Mouse (Mus musculus) liver, embryonic 15.5 days (tissue): Measurements from ENCODE around the gene Prss56. TPM values are rescaled to one million over a fixed set of nuclear protein-coding genes. Genes with fewer than 3 reads are reported as not detected.

ENCODE experiments used
- ATAC-seq: fragments of 200-750 bp; cut with Nextera tagmentation; 2 replicates; pipeline ENCODE4 v1.8.0; 2017; ENCODE audit warnings: moderate number of reproducible peaks, mild to moderate bottlenecking, moderate library complexity; ENCODE audit not compliant: insufficient read depth
- H3K27ac ChIP-seq: fragments of 300-500 bp; sonication (generic); replicated peaks from 2 replicates; pipeline ENCODE4 v1.5.1; 2015; ENCODE audit warnings: mild to moderate bottlenecking, inconsistent platforms
- H3K27me3 ChIP-seq: fragments of 300-500 bp; sonication (generic); 2 replicates; pipeline ENCODE4 v1.6.1; 2015; ENCODE audit warnings: mild to moderate bottlenecking, inconsistent platforms
- H3K36me3 ChIP-seq: fragments of 300-500 bp; sonication (generic); replicated peaks from 2 replicates; pipeline ENCODE4 v1.6.1; 2015; ENCODE audit warnings: moderate library complexity, mild to moderate bottlenecking, inconsistent platforms
- H3K4me1 ChIP-seq: fragments of 300-500 bp; sonication (generic); replicated peaks from 2 replicates; pipeline ENCODE4 v1.6.1; 2015; ENCODE audit warnings: inconsistent platforms
- H3K4me2 ChIP-seq: fragments of 300-500 bp; sonication (generic); 2 replicates; pipeline ENCODE4 v1.6.1; 2015; ENCODE audit warnings: moderate library complexity, mild to moderate bottlenecking, inconsistent platforms
- H3K4me3 ChIP-seq: fragments of 300-500 bp; sonication (generic); replicated peaks from 2 replicates; pipeline ENCODE4 v1.5.1; 2015; ENCODE audit warnings: mild to moderate bottlenecking, inconsistent platforms
- H3K9ac ChIP-seq: fragments of 300-500 bp; sonication (generic); 2 replicates; pipeline ENCODE4 v1.6.1; 2015; ENCODE audit warnings: moderate library complexity, mild to moderate bottlenecking, inconsistent platforms
- H3K9me3 ChIP-seq: fragments of 300-500 bp; sonication (generic); replicated peaks from 2 replicates; pipeline ENCODE4 v1.6.1; 2016; ENCODE audit warnings: inconsistent platforms
- WGBS: fragments of 180-500 bp; shearing (Covaris S2); methylation state at CpG from one replicate; pipeline ENCODE4 v1.1.7; 2015; ENCODE audit warnings: mixed read lengths; ENCODE audit not compliant: insufficient replicate concordance; 5-methylcytosine and 5-hydroxymethylcytosine counted together
- polyA plus RNA-seq: library from polyadenylated mRNA; unstranded; fragments of >200 nt; fragmentation: Nextera tagmentation; extraction: Ambion mirVana; gene quantifications from 2 replicates; pipeline ENCODE4 v1.2.1, GENCODE M21; 2015

The Prss56 gene
- polyA plus RNA-seq, 1 experiment from 2014 or later: not detected

DNA sequence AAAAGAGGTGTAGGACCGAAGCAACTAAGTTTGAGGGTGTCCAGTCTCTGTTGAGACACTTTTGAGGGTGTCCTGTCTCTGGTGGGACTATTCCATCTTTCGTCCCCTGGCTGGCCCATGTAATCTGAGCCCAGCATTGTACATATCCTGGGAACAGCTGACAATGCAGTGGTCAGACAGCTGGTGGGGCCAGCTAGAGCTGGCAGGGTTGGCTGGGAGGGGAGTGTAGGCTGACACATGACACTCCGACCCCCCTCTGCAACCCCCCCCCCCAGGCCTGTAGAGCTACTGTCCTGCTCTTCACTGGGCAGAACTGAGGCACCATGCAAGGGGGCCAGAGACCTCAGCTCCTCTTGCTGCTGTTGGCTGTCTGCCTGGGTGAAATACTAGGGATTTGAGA, 22.4 kb downstream of the Prss56 start:
- Histone ChIP-seq H3K4me1 (no peaks in the 10 kb centered on the region; the same call in 1 of the 2 replicates), H3K36me3 (no peaks in the 10 kb centered on the region), H3K4me2 (no peak overlapping the region), H3K27ac (no peak overlapping the region), H3K9ac (no peak overlapping the region), H3K27me3 (peaks cover 44% of the 10 kb centered on the region), H3K4me3 (no peak overlapping the region), H3K9me3 (no peaks in the 10 kb centered on the region)
- ATAC-seq: no peak
- WGBS: 36% methylated on average over 3 of the region's 3 CpGs

DNA sequence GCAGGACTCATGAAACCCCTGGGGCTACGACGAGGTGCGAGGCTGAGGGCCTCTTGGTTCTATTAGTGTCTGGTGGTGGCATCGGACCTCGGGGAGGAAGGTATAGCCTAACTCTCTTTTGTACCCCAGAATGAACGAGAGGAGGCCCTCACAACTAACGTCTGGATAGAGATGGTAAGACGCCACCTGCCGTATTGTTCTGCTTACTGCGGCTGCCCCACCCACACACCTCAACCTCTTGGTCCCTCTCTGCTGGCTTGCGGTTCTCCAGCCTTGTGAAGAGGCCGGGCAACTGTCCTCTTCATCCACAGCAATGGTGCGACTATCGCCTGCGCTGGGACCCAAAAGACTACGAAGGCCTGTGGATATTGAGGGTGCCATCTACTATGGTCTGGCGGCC, 23.2 kb downstream of the Prss56 start:
- H3K9ac ChIP-seq: no peak overlapping the region
- no peak overlapping the region for H3K4me3 ChIP-seq
- peaks cover 44% of the 10 kb centered on the region for H3K27me3 ChIP-seq
- H3K36me3 ChIP-seq: no peaks in the 10 kb centered on the region
- no peaks in the 10 kb centered on the region; the same call in 1 of the 2 replicates for H3K4me1 ChIP-seq
- no peaks in the 10 kb centered on the region for H3K9me3 ChIP-seq
- H3K27ac ChIP-seq: no peak overlapping the region
- H3K4me2 ChIP-seq: no peak overlapping the region
- 19% methylated on average over 17 of the region's 17 CpGs for WGBS
- no peak for ATAC-seq

DNA sequence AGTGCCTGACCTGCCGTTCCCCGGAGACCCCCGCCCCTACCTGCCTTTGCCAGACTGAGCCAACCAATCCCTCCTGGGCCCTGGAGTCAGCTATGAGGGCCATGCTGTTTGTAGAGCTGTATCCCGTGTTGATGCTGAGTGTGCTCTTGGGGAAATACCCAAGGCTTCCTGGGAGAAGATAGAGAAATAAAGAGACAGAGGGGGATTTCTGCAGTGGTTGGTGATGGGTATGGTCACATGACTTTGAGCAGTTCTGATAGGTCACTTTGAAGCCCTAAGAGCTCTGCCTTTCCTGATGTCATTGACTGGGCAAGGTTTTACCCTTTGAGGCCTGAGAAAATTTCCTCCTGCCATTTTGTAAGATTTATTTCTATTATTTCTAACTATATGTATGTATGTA, 28.3 kb downstream of the Prss56 start:
- ATAC-seq: no peak

GRCm38 (mm10) chr1:87213735-87214704, 30.9 kb downstream of the Prss56 start, which contains the start of gene Eif4e2:
Gene Eif4e2, plus strand, starts transcription at chr1:87213914.
- Histone ChIP-seq H3K36me3 (peaks cover 9% of the 10 kb centered on the region), H3K9ac (peak within 1 kb of the TSS; percentile 100), H3K27ac (peak within 1 kb of the TSS; percentile 99), H3K27me3 (peaks cover 2% of the 10 kb centered on the region; the same call in 1 of the 2 replicates), H3K9me3 (no peaks in the 10 kb centered on the region), H3K4me3 (peak within 1 kb of the TSS; percentile 99), H3K4me2 (peak within 1 kb of the TSS; percentile 87), H3K4me1 (peaks cover 46% of the 10 kb centered on the region)
- peak; percentile 97 for ATAC-seq
- WGBS: under 1% methylated on average over 99 of the region's 99 CpGs

More for the DNA sequence above, 28.3 kb downstream of the Prss56 start:
- Histone ChIP-seq H3K27me3 (peaks cover 28% of the 10 kb centered on the region), H3K4me1 (peaks cover 28% of the 10 kb centered on the region), H3K36me3 (no peaks in the 10 kb centered on the region), H3K9ac (no peak overlapping the region), H3K27ac (no peak overlapping the region), H3K4me2 (no peak overlapping the region), H3K4me3 (no peak overlapping the region), H3K9me3 (no peaks in the 10 kb centered on the region)
- WGBS: 64% methylated on average over 4 of the region's 4 CpGs

- Histone ChIP-seq H3K27me3 (no peaks in the 10 kb centered on the region), H3K9ac (peak overlapping the region; percentile 100), H3K27ac (peak overlapping the region; percentile 99), H3K36me3 (peaks cover 15% of the 10 kb centered on the region), H3K4me3 (peak overlapping the region; percentile 99), H3K9me3 (no peaks in the 10 kb centered on the region), H3K4me2 (peak overlapping the region; percentile 87), H3K4me1 (peaks cover 46% of the 10 kb centered on the region)
- WGBS: 4% methylated on average over 4 of the region's 4 CpGs
- no peak for ATAC-seq
Measured at GRCm38 (mm10) chr1:87214748-87215147, 31.6 kb downstream of the Prss56 start.

GRCm38 (mm10) chr1:87217938-87218337, 34.8 kb downstream of the Prss56 start:
- H3K9me3 ChIP-seq: no peaks in the 10 kb centered on the region
- no peak overlapping the region for H3K9ac ChIP-seq
- no peak for ATAC-seq
- no peaks in the 10 kb centered on the region for H3K27me3 ChIP-seq
- peaks cover 46% of the 10 kb centered on the region for H3K36me3 ChIP-seq
- no peak overlapping the region; the same call in 1 of the 2 replicates for H3K4me2 ChIP-seq
- peaks cover 44% of the 10 kb centered on the region for H3K4me1 ChIP-seq
- WGBS: 49% methylated on average over 3 of the region's 3 CpGs
- H3K27ac ChIP-seq: 0 out of 2 replicates have a peak overlapping the region, but pooled peaks have one; percentile 7
- H3K4me3 ChIP-seq: no peak overlapping the region

GRCm38 (mm10) chr1:87225739-87226138, 42.6 kb downstream of the Prss56 start:
- Histone ChIP-seq H3K4me3 (no peak overlapping the region), H3K27ac (no peak overlapping the region), H3K36me3 (peaks cover 94% of the 10 kb centered on the region), H3K27me3 (no peaks in the 10 kb centered on the region), H3K9me3 (no peaks in the 10 kb centered on the region), H3K9ac (no peak overlapping the region), H3K4me2 (no peak overlapping the region), H3K4me1 (0 out of 2 replicates have a peak, but pooled peaks cover 3% of the 10 kb centered on the region)
- no peak for ATAC-seq
- WGBS: 91% methylated on average over 8 of the region's 8 CpGs

DNA sequence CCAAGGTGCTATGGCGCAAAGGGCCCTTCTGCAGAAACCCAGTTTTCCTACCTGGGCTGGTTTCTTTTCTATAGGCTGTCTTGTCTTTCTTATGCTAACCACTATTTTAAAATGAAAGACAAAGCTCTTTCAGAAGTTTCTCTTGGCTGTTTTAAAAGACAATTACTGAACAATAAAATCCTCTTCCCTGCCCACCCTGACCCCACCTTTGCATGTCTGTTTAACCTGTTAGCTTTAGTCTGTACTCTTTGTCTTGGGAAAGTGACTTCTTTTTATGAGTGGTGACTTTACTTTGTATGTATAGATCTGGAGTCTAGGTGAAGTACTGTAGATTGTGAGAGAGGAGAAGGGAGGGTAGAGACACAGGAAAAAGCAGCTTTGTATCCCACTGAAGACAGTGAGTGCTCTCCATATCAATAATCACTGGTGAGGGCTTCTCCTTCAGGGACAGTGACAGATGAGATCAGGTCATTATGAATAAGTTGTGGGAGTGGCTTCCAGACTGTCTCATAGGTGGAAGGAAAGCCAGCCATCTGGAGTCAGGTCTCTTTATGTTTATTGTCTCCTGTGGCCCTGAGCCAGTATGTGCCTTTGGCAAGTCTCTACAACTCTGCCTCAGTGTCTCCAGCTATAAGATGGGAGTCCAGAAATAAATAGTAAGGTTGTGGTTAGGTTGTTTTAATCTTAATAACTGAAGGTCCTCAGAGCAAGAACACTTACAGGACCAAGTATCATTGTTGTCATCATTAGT, 43.5 kb downstream of the Prss56 start:
- no peak overlapping the region for H3K9ac ChIP-seq
- no peak overlapping the region for H3K4me3 ChIP-seq
- ATAC-seq: no peak
- H3K9me3 ChIP-seq: no peaks in the 10 kb centered on the region
- peaks cover 89% of the 10 kb centered on the region for H3K36me3 ChIP-seq
- H3K4me2 ChIP-seq: no peak overlapping the region
- 0 out of 2 replicates have a peak, but pooled peaks cover 3% of the 10 kb centered on the region for H3K4me1 ChIP-seq
- no peaks in the 10 kb centered on the region for H3K27me3 ChIP-seq
- WGBS: 88% methylated on average over 1 of the region's 1 CpGs
- H3K27ac ChIP-seq: no peak overlapping the region

- no peak overlapping the region for H3K9ac ChIP-seq
- peaks cover 88% of the 10 kb centered on the region for H3K36me3 ChIP-seq
- WGBS: 75% methylated on average over 3 of the region's 3 CpGs
- no peak overlapping the region for H3K4me3 ChIP-seq
- H3K27me3 ChIP-seq: no peaks in the 10 kb centered on the region
- 0 out of 2 replicates have a peak, but pooled peaks cover 3% of the 10 kb centered on the region for H3K4me1 ChIP-seq
- no peaks in the 10 kb centered on the region for H3K9me3 ChIP-seq
- no peak for ATAC-seq
- no peak overlapping the region for H3K4me2 ChIP-seq
- H3K27ac ChIP-seq: no peak overlapping the region
Measured at GRCm38 (mm10) chr1:87227160-87227550, 44.0 kb downstream of the Prss56 start.

- H3K36me3 ChIP-seq: peaks cover 64% of the 10 kb centered on the region
- H3K9me3 ChIP-seq: no peaks in the 10 kb centered on the region
- no peak overlapping the region for H3K4me3 ChIP-seq
- no peak for ATAC-seq
- H3K27ac ChIP-seq: no peak overlapping the region
- no peaks in the 10 kb centered on the region for H3K27me3 ChIP-seq
- 0 out of 2 replicates have a peak, but pooled peaks cover 3% of the 10 kb centered on the region for H3K4me1 ChIP-seq
- H3K4me2 ChIP-seq: no peak overlapping the region
- 81% methylated on average over 5 of the region's 5 CpGs for WGBS
- H3K9ac ChIP-seq: no peak overlapping the region
Measured at GRCm38 (mm10) chr1:87230606-87231005, 47.5 kb downstream of the Prss56 start.

DNA sequence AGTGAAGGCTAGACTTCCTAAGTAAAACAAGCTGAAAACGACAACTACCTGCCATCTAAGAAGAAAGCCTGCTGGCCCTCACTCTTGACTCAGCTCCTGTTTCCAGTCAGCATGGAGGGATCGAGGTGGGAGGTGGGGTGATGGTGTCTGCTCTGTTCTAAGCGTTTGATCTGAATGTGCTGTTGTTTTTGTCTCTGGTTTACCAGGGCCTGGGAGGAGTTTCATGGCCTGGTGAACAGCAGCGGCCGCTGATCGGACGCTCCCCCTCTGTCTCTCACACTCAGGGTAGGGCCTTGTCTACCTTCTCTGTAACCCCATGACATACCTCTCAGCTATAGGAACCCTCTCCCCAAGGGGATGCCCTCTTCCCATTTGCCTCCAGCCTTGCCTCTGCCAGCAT, 49.1 kb downstream of the Prss56 start:
- Histone ChIP-seq H3K4me3 (no peak overlapping the region), H3K9ac (no peak overlapping the region), H3K27ac (no peak overlapping the region), H3K27me3 (no peaks in the 10 kb centered on the region), H3K4me2 (no peak overlapping the region), H3K9me3 (no peaks in the 10 kb centered on the region), H3K36me3 (peaks cover 48% of the 10 kb centered on the region), H3K4me1 (0 out of 2 replicates have a peak, but pooled peaks cover 3% of the 10 kb centered on the region)
- no peak for ATAC-seq
- 80% methylated on average over 7 of the region's 7 CpGs for WGBS
